Mouse (Mus musculus): ENCODE data around the gene Maff.

The Maff gene

DNA sequence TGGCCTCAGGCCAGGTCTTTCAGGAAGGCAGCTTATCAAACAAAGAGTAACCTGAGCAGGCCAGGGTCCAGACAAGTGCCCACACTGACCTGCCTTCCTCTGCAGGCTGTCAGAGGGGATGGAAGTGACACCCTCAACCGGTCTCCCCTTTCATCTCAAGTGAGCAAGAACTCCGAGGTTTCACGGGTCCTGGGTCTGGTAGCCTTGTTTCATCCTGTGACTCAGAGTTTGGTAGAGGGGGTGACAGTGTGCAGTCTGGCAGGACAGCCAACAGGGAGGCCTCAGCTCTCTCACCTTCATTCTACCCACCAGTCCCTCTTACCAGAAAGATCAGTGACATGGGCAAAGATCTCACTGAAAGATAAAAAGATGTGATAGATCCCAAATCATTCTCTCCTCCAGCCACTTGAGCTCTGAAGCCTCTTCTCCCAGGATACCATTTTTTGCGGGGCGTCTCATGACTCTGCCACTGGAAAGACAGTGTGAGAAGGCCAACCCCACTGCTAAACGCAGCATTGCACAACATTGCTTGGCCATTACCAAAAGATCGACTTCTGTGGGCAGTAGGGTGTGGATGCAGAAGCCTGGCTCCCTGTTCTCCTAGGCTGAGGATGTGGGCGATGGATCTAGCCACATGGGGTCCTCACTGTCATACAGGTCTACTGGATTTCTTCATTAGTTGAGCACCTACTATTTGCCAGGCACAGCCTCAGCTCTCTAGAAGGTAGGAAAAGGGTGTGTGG, at the start of gene Maff:
Maff (plus strand) TSS at position 571 of the 743 bp plus-strand sequence.
- no peak for DNase-seq

- no peak for DNase-seq
Measured at GRCm38 (mm10) chr15:79298553-79298952, 47.9 kb upstream of the Maff start.

DNA sequence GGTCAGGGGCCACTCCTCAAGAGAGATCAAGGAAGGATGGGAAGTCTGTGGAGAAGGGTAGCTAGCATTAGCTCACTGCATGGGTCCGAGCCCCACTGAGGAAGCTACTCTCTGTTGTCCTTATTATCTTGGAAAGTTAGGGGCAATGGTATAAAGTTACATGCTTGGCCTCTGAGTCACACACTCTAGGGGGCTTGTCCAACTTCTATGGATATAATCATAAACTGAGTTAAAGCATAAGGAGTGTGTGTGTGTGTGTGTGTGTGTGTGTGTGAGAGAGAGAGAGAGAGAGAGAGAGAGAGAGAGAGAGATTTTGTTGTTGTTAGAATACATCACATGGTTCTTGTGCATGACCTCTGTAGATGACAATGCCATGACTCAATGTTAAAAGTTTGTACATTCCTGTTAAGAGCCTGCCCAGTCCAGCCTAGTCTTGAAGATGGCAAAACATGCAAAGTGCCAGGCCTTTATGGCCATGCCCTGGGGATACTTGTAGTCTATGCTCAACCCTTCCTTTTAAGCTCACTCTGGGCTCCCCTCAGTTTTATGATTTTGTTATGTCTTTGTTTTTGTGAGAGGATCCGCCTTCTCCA, 46.8 kb upstream of the Maff start:
- DNase-seq = no peak

DNA sequence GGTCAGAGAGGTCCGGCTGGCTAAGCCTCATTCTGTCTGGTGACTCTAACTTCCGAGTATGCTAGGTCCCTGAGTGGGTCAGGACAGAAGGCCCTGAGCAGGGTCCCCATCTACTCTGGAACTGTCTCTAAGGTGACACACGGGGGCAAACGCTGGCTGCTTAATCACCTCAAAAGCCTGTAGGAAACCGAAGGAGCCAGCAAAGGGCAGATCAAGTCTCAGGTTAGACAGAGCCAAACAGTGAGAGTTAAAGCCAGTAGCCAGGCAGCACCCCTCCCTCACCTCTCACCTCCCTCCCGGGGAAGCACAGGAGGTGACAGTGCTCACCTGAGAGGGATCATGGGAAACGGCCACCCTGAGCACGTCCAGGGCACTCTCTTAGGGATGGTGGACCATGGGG, 42.7 kb upstream of the Maff start:
- DNase-seq = no peak

- DNase-seq = no peak
Measured at GRCm38 (mm10) chr15:79304832-79305231, 41.6 kb upstream of the Maff start.

DNA sequence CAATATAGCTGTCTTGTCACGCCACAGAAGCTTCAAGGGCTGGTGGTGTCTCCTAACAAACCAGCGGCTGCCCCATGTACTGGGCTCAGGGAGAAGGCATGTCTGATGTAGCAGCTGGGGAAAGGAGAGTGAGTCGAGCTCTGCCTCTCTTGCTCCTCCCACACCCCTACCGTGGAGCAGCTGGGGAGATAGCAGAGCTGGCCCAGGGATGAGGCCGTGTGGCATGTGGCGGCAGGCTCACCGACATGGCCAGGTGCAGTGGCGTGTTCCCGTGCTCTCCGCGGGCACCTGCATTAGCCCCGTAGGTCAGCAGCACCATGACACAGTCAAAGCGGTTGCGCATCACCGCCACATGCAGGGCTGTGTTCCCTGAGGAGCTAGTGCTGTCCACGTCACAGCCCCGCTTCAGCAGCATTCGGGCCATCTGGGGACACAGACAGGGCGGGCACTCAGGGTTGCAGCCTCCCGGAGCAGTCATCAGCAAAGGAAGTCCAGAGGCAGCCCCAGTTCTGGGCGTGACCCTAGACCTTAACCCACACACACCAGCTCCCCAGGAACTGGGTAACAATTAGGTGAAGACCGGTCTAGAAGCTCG, 40.3 kb upstream of the Maff start:
- DNase-seq = no peak

DNA sequence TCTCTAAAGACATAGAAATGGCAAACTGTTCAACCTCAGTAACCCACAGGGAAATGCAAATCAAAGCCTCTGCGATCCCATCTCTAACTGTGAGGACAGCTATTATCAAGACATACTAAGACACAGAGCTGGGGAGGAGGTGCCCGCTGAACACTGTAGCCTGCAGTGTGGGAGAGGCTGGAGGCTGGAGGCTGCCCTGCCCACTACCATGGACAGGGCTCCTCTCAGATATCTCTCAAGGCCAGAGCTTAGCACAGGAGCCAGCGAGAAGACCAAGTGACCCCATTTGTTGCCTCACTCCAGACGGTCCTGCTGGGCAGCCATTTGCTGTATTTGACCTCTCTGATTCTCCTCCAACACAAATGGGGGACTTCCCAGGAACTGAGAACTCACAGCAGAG, 38.6 kb upstream of the Maff start:
- DNase-seq = no peak

GRCm38 (mm10) chr15:79313848-79314369, 32.5 kb upstream of the Maff start:
- no peak for DNase-seq

- DNase-seq = no peak
Measured at GRCm38 (mm10) chr15:79321733-79322190, 24.7 kb upstream of the Maff start.

GRCm38 (mm10) chr15:79322281-79322990, 24.0 kb upstream of the Maff start:
- DNase-seq = no peak

GRCm38 (mm10) chr15:79322991-79323790, 23.2 kb upstream of the Maff start:
- peak; percentile 83 to 85 for DNase-seq

GRCm38 (mm10) chr15:79323791-79324155, 22.6 kb upstream of the Maff start:
- no peak for DNase-seq

GRCm38 (mm10) chr15:79324373-79324772, 22.0 kb upstream of the Maff start:
- DNase-seq = no peak

DNA sequence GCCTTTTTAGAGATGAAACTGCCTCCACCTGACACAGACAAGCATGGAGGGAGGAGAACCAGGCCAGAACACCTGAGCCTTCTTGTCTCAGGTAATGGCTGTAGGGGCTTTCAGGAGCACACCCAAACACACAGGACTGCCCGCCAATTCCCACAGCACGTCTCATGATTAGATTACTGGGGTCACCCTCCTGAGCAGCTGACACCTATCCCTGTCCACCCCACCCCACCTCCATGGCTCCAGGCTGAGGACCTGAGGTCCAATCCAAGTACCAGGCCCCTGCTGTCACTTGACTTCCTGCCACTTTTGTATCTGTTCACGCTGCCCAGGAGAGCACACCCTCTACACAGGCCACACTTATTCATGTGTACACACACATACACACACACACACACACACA, 20.7 kb upstream of the Maff start:
- DNase-seq = no peak

DNA sequence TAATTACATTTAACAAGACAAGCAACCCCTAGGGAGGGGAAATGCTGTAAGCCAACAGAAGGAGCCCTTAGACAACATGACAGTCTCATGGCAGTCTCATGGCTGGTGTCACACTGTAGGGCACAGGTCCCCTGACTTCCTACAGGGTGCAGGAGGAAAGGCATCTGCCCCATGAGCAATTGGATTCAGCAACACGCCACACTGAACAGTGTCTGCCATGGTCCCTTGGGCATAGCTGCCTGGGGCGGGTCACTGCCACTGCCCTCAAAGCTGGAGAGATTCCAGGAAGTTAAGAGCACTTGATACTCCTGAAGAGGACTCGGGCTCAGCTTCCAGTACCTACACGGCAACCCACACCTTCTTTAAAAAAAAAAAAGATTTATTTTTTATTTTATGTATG, 20.2 kb upstream of the Maff start:
- DNase-seq = peak; percentile 31 to 48

DNA sequence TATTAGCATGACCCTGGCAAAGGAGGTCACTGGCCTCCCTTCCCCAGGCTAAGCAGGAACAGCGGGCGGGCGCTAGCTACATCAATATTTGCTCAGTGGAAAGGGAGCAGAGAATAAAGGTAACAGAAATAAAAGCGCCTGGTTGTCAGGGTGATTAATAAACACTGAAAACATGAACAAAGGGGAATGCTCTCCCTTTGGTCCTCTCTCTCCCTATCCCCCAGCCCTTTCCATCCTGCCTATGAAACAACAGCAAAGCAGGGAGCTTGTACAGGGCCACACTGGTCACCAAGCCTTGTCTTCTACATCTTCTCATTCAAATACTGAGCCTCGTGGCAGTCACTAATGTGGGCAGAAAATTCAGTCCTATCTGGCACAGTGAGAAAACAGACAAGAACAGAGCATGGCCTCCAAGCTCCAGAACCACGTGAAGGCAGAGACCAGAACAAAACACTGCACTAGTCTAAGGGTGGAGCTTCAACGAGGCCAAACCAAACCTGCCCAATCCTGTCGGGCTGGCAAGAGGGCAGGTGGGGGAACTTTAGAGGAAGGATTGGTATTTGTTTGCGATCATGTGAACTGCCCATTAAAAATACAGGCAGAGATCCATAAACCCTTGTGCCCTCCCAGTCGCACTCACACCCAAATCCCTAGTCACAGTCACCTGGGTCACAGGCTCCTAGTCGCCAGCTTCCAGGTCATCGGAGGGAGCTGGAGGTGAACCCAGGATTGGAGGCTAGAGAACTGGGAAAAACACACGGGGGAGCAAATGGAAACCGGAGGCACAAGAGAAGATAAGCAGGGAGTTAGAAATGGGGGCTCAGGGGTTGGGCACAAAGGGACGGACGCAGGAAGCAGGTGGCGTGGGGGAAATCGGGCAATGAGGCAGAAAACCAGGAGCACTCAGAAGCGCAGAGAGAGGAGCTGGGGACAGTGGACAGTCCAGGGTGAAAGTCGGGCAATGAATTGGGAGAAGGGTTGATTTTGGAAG, 19.2 kb upstream of the Maff start:
- DNase-seq = peak; percentile 77 to 89

GRCm38 (mm10) chr15:79328058-79328938, 18.1 kb upstream of the Maff start, which contains the start of gene Pla2g6:
TSS of gene Pla2g6 (minus strand) at chr15:79328390.
- peak; percentile 99 for DNase-seq

DNA sequence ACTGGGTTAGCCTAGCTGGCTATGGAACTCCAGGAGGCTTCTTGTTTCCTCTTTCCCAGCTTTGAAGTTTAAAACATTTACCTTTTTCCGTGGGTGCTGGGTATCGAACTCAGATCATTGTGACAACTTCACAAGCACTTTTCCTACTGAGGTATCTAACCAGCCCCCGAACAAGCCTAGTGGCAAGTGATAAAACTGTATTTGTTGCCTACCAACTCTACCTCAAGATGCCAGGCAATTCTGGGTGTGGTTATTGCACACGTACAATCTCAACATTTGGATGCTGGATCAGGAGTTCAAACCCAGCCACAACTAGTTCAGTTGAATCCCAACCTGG, 17.5 kb upstream of the Maff start:
- no peak for DNase-seq

GRCm38 (mm10) chr15:79329346-79329978, 17.0 kb upstream of the Maff start:
- no peak for DNase-seq

DNA sequence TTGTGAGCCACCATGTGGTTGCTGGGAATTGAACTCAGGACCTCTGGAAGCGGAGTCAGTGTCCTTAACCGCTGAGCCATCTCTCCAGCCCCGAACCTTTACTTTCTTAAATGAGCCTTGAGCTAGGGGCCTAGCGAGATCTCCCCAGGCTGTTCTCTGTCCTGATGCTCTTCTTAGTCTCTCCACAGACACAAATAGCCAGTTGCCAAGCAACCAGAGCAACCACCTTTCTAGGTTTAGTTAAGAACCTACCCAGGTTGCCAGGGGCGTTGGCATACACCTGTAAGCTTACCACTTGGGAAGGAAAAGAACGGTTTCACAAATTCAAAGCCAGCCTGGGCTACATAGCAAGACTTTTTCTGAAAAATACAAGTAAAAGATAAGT, 16.4 kb upstream of the Maff start:
- no peak for DNase-seq
